Mouse (Mus musculus): ENCODE measurements around the gene Gm26657. TPM values are rescaled to one million over a fixed set of nuclear protein-coding genes. Genes with fewer than 3 reads are reported as not detected.

The Gm26657 gene
- polyA plus RNA-seq, 1 experiment from 2014 or later, result not detected

Other genes starting within 250 kb of the Gm26657 start
- not detected in 2 replicates for gene Actl7b, start 1.4 kb downstream of the Gm26657 start, polyA plus RNA-seq (2016; fragmentation: Nextera tagmentation; extraction: Ambion mirVana)
- gene Actl7a, start 3.3 kb downstream of the Gm26657 start, polyA plus RNA-seq (2016; fragmentation: Nextera tagmentation; extraction: Ambion mirVana), result not detected in 2 replicates
- 91.9 and 96.8 TPM in 2 replicates for gene Elp1, start 62.3 kb downstream of the Gm26657 start, polyA plus RNA-seq (2016; fragmentation: Nextera tagmentation; extraction: Ambion mirVana)
- gene Fam206a, start 62.3 kb downstream of the Gm26657 start, polyA plus RNA-seq (2016; fragmentation: Nextera tagmentation; extraction: Ambion mirVana), result 28.0 and 28.5 TPM in 2 replicates
- gene Ctnnal1, start 125.1 kb downstream of the Gm26657 start, polyA plus RNA-seq (2016; fragmentation: Nextera tagmentation; extraction: Ambion mirVana), result 29.6 and 33.2 TPM in 2 replicates
- gene Tmem245, start 207.4 kb downstream of the Gm26657 start, polyA plus RNA-seq (2016; fragmentation: Nextera tagmentation; extraction: Ambion mirVana), result 13.6 and 14.7 TPM in 2 replicates

Data from limb, embryonic 10.5 days (tissue).